Mouse (Mus musculus) erythroid progenitor cell, adult 5-6 weeks (primary cell): ENCODE measurements around the gene Prkcz. TPM values are rescaled to one million over a fixed set of nuclear protein-coding genes. Genes with fewer than 3 reads are reported as not detected.

ENCODE experiments used
- ATAC-seq: replicated peaks from 2 replicates; pipeline ENCODE4 v1.8.0; 2016; ENCODE audit warnings: moderate number of reproducible peaks, mild to moderate bottlenecking, moderate TSS enrichment, inconsistent platforms; ENCODE audit not compliant: poor library complexity, low FRiP score, severe bottlenecking
- total RNA-seq, 2 experiments: library from RNA; stranded (forward) in 1 of 2; stranded (reverse) in 1 of 2; fragments of 150-400 nt in 1 of 2; fragments of 186-747, 209-891 nt in 1 of 2; gene quantifications; 2 replicates each; pipeline versions ENCODE4 v1.2.3 to v1.2.4; 2015 to 2017; ENCODE audit warnings: low replicate concordance in 2 of 2

The Prkcz gene
- total RNA-seq (2015; ENCODE audit: low replicate concordance): 12.2 TPM in 1 of 2 replicates, not detected in the other
- not detected in 2 replicates for total RNA-seq (2017; ENCODE audit: low replicate concordance)

DNA sequence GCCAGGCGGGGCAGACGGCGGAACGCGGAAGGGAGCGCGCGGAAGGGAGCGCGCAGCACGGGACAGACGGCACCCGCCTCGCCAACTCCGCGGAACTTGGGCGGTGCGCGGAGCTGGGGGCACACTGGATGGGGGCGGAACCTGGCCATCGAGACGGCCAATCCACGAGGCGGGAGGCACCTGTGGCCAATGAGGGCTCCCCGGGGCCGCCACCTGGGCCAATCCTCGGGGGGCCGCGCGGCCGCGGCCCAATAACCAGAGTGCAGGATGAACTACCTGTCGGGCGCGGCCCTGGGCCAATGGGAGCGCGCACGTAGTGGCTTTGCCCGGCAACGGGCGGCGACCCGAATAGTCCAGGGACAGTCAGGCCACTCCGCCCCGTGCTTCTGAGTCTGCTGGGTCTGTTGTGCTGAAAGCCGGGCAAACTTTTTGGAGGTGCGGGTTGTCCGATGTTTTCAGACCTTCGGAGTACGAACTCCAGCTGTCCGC lies at the start of gene Prkcz:
Prkcz (minus strand) TSS at position 59 of the 489 bp plus-strand sequence.
- ATAC-seq: no peak

DNA sequence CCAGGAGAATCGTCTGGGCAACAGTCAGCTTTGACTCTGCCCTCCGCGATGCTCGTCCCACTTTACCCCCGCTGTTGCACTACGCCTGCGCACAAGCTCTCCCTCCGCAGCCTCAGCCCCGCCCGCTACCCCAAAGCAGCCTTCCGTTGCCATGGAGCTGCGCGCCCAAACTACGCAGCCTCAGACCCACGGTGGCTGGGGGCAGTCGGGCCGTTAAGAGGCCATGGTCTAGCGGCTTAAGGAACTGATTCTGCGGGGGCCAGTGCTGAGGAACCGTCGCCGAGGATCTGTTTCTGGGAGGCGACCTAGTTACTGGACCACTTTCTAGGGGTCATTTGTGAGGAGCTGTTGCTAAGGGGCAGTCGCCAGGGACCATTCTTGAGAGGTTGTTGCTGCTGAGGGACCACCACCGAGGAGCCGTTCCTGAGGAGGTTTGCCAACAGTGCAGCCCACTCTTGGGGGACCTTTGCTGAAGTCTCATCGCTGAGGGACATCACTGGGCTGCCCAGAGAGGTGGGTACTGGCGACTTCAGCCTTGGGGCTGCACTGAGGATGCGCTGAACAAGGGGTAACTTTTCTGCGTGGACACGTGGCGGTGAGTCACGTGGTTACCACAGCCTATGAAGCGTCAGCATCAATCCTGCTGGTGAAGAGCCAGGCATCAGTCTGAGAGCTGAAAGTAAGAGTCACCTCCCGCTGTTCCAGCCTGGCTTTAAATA lies 48.1 kb upstream of the Prkcz start, which contains the start of gene Cfap74:
Cfap74 (plus strand) TSS at position 133 of the 719 bp plus-strand sequence.
- 0 out of 2 replicates have a peak, but pooled peaks have one; percentile 30 for ATAC-seq

DNA sequence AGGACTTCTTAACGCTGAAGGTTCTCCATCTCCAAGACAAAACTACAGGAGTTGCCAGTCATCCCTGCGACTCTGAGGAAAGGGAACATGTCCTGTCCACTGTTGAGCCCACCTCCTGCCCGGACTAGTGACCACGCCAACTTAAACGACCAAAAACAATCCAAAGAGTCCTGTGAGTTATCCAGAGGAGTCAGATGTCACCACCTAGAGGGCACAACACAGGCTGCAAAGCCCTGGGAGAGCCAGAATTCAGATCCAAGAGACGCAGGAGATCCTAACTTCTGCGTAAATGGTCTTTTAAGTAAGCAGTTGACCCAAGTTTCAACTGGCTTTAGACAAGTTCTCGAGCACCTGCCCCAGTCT lies 47.5 kb upstream of the Prkcz start:
- no peak for ATAC-seq

DNA sequence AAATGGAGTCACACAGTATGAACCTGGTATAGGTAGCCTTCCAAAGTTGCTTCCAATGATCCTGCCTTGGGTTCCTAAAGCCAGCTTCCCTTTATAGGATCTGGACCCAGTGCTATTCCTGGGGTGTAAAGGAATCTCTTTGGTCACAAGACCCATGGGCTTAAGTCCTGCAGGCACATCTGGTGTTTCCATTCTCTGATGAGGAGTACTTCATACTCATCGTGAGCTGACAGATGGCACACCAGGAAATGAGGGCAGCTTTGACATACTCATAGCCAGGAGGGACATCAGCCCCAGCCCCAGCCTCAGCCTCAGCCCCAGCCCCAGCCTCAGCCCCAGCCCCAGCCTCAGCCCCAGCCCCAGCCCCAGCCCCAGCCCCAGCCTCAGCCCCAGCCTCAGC lies 41.3 kb upstream of the Prkcz start:
- no peak for ATAC-seq

DNA sequence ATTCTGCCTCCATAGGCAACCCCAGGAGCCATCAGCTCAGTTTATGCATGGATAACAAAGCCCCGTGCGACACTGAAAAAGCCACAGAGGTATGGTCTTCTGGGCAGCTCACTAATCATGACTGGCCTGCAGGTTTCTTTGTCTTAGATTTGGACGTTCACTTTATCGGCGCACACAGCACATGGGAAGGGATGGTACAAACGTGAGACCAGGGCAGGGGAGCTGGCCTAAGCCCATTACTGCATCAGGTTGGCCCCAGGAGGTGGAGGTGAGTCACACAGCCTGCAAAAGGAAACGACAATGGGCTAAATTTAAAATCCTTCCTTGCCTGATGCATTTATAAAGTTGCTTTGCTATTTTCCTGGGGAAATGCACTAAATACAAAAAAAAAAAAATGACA lies 40.0 kb upstream of the Prkcz start:
- ATAC-seq: no peak

DNA sequence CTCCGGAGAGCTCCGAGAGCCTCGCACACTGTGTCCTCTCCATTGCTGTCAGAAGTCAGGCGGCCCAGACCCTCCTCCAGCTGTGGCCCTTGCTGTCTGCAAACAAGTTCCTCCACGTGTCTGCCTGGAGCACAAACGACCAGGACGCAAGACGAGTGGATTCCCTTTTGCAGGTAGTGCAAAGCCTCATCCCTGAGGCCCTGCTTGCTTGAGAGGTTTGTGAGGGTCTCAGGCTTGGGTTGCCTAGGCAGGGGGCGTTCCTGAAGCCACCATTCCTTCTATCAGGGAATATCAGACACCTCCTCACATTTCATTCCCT lies 37.0 kb upstream of the Prkcz start:
- ATAC-seq: 0 out of 2 replicates have a peak, but pooled peaks have one; percentile 42

DNA sequence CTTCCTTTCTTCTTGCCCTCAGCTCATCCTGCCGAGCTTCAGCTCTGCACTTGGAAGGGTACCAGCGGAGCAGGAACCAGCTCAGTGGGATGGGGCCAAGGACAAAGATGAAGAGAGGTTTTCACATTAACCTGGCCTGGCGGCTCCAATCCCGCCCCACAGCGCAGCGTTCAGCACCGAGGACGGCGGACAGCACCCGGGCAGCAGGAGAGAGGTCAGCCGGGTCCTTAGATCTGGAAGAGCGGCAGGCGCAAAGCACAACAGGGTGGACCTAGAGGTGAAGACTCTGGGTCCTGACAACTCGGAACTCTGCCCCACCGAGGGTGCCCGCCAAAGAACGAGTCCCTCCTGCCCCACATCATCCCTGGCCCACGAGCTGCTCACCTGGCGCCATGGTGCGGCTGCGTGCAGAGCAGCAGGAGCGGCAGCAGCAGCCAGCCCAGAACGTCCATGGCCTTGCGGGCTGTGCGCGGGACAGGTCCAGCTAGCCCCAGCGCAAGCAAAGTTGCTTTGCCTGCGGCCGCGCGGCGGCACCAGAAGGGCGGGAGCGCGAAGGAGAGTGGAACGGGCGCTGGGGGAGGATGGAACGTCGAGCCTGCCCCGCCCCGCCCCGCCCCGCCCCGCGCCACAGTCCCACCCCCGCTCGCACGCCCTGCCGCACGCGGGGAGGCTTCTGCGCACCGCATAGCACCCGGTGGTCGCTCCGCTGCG lies 36.5 kb upstream of the Prkcz start, which contains the start of gene Gabrd:
Gabrd (minus strand) TSS at position 602 of the 711 bp plus-strand sequence.
- no peak for ATAC-seq

DNA sequence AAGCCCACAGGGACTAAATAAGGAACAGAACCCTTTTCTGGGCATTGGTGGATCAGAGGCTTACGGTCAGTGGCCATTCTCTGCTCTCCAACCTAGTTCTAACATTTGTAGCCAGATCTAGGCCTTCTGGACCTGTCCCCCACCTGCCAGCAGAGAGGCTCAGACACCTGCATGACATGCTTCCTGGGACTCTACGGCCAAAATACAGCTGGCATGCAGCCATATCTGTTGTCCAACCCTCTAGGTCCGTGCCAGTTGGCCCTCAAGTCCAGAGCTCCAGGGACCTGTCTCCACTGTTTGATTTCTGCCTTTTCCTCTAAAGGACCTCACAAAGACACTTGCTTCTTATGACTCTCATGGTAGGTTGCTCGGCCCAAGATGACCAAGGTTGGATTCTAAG lies 35.6 kb upstream of the Prkcz start:
- no peak for ATAC-seq

DNA sequence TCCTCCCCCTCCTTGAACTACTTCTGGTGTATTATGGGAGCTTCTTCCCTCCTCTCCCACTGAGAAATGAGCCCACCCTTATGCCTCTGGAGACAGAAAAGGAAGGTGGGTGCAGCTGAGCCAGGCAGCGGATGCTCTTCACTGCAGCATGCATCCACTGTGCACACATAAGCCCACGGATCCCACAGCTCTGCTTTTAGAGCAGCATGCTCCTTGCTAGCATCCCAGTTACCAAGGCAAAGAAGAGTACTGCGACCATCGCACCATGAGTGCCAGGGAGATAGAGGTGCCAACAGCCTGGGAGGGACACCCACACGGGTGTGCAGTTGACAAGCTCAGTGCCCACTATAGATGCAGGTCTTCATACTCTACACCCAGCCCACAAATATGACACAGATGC lies 34.3 kb upstream of the Prkcz start:
- no peak for ATAC-seq

DNA sequence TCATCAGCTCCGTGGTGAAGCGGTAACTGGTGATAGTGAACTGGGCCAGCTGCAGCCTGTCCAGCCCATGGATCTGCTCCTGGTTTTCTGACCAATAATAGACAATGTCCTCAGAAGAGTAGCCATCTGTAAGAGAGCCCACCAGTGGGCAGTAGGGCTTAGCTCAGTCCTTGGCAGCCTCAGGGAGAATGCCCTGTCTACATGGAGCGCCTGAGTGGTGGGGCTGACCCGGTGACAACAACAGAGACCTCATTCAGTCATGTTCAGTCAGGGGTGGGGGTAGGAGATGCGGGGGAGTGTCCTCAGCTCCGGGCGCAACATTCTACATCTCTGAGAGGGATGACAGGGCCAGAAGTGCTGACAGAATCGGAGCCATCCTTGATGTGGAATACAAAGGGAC lies 26.0 kb upstream of the Prkcz start:
- ATAC-seq: no peak

DNA sequence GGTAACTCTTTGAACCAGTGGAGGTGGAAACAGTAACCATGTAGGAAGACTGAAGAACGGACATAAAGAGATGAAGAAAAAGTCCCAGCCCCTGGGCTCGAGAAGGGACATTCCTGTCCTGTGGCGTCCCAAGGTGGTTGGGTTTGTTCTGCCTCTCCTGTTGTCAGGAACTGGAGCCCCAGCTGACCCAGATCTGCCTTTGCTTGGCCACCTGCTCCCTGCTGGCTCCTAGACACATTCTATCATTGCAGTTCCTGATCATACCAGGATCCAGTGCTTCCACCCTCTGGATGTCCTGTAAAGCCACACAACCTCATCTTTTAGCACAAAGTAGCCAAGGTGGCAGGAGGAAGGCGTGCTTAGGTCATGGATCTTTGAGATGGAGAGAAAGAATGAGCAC lies 22.2 kb upstream of the Prkcz start:
- no peak for ATAC-seq

DNA sequence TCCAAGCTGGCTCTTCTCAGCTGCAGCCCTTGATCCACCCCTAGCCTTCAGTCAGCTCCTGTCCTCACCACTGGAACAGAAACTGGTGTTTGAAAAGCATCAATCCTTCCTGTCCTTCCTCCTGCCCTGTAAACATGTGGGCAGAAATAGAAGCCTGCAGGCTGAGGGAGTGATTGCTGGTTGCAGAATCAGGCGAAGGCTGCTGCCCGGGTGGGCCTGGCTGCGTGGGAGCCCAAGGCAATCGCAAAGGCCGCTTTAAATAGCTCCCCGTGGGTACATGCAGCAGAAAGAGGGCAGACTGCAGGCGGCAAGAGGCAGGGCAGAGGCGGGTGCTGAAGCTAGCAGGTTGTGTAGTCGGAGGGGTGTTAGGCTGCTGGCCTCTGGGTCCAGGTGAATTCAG lies 21.6 kb upstream of the Prkcz start:
- ATAC-seq: no peak

DNA sequence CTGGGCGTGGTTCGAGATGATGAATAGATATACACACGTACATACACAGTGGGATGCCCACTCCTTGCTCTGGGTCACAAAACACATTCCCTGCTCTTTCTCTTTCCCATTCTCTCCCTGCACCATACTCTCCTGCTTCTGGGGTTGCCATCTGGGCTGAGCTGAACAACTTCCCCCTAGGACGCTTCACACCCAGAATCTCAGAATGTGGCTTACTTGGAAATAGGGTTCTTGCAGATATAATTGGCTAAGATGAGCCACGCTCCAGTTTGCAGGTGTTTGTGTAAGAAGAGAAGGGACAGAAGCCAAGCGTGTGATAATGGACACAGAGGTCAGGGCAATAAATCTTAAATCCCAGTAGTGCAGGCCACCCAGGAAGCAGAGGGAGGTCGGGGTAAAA lies 20.8 kb upstream of the Prkcz start:
- ATAC-seq: no peak

DNA sequence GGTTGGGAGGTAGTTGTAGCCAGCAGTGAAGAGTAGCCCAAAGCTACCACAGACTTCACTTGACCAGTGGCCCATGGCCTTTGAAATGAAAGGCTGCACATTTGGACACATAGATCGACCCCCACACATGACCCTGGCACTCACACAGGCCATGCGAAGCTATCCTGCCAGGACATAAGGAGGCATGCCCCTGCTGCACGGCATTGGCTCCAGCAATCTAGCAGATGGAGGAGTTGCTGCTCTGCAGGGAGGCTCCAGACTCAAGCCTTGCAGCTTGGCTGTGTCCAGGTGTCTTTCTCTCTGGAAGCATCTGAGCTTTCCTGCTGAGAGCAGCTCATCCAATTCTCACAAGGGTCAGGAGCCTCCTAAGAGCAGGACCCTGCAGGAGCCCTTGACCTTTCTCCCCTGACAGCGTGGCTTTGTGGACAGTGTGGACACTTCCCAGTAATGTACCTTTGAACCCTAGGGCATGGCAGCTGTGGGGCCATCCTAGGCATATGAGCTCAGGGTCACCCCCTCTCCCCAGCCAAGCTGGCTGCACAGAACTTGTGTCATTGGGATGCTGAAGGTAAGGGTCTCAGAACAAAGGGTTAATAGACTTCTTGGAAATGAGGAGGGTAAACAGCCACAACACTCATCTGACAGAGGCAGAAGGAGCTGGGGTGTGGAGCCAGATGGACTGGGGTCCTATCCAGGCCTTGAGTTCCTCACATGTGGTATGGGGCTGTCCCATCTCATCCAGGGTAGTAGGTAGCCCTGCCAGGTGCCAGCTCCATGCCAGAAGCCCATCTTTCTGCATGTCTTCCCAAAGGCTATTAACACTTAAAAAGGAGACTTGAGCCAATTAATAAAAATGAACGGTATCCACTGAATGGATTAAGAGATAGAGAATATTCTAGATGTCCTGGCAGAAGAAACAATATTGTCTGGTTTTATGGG lies 10.9 kb upstream of the Prkcz start:
- no peak for ATAC-seq

DNA sequence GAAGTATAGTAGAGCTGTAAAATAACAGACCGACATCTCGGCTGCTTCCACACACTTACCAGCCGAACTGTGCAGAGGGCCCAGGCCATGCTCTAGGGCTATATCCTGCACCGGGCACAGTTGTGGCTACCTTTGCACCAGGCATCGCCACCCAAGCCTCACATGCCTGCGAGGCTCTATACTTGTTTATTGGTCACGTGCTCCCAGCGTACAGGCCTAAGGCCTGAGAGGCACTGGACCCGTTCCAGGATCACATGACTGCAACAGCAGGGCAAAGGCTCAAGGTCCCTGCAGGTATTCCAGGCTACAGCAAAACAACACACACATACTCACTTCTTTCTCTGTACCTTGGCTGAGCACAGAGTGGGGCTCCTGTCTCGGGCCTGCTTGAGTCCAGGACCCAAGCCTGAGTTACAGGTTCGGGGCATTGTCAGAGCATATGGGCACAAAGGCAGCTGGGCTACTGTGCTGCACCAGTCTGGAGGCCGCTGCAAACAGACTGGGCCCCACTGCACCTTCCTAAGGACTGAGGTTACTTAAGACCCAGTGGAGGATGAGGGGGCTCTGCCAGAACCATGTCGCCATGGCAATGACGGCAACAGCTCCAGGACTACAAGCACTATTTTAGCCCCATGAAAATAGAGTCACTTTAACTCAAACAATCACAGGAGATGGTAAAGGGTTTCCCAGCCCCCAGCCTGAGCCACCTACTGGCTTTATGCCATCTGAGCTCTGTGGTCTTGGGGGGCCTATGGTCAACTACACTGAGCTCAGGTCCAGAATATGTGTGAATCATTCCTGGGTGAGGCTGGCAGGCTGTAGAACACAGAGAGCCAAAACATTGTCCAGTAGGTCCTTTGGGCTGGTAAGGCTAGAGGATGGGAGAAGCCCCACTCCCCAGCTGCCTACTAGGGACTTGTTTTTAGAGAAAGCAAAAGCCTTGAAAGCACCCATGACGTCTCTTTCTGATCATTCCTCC lies 9.9 kb upstream of the Prkcz start:
- no peak for ATAC-seq

DNA sequence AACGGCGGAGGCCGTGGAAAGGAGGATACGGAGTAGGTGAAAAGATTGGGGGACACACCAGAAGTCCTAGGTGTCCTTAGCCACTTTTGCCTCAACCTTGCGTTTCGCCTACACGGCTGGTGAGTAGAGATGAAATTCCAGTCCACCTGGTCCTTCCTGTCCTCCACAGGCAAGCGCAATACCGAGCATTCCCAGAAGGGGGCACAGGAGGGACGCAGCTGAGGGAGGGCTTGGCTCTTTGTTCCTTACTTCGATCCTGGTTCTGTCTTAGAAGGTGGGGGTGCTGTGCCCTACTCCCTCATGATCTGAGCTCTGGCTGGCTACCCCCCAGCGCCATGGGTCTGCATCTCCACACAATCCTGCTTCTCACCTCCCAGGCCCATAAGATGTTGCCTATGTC lies 7.5 kb upstream of the Prkcz start:
- no peak for ATAC-seq

DNA sequence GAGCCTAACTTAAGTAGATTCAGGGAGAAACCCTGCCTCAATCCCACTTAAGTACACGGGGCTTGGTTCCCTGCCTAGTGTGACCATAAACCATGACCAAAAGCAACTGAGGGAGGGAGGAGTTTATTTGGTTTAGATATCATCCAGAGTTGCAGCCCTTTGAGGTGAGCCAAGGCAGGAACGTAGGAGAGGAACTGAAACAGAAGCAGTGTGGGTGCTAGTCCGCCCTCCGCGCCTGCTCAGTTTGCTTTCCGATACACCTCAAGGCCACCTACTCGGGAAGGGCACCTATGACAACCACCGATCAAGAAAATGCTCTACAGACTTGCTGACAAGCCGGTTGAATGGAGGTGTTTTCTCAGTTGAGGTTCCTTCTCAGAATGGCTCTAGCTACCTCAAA lies 6.6 kb upstream of the Prkcz start:
- ATAC-seq: no peak

DNA sequence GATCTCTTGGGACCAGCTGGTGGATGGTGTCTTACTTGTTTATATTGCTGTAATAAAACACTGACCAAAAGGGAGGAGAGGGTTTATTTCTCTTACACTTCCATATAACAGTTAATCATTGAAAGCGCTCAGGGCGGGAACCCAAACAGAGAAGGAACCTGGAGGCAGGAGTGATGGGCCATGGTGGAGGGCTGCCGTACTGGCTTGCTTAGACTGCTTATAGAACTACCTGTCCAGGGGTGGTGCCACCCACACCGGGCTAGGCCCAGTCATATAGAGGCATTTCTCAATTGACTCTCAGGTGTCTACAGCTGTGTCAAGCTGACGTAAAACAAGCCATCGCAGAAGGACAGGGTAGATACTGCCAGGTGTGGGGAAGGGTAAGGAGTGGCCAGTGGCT lies 5.6 kb upstream of the Prkcz start:
- no peak for ATAC-seq

DNA sequence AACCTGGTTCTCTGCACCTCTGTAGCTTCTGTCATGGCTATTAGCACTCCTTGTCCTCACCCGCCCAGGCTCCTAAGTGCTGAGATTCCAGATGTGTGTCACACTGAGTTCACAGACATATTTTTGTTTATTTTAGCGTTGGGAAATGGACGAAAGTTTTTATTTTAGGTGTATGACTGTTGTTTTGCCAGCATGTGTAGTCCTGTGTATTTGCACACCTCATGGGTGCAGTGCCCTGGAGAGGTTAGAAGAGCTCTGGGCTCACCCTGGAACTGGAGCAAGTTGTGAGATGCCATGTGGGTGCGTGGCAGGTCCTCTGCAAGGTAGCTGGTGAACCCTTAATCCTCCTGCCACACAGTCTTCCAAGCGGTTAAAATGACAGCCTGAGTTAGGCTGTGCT lies 1.3 kb upstream of the Prkcz start:
- no peak for ATAC-seq
